Mouse (Mus musculus) ES-Bruce4 (cell line): ENCODE data around the gene Prpf8. TPM values are rescaled to one million over a fixed set of nuclear protein-coding genes. Genes with fewer than 3 reads are reported as not detected.
"Not testable (repeated sequence)": the region's sequence is repeated elsewhere in the genome, so short reads cannot be mapped to it uniquely, and the experiment has no call there.

Experiments
- H3K27ac ChIP-seq: 2 replicates; pipeline ENCODE4 v1.5.1; 2012; ENCODE audit warnings: low read length, inconsistent platforms; ENCODE audit not compliant: insufficient read depth
- H3K27me3 ChIP-seq: 2 replicates; pipeline ENCODE4 v1.6.1; 2012; ENCODE audit warnings: mild to moderate bottlenecking, low read length, inconsistent platforms; ENCODE audit not compliant: control insufficient read depth, poor library complexity, insufficient read depth, severe bottlenecking
- H3K36me3 ChIP-seq: 2 replicates; pipeline ENCODE4 v1.6.1; 2012; ENCODE audit warnings: inconsistent platforms, mild to moderate bottlenecking, low read length, moderate library complexity; ENCODE audit not compliant: control insufficient read depth, poor library complexity, insufficient read depth, severe bottlenecking
- H3K4me1 ChIP-seq: one replicate; pipeline ENCODE4 v1.8.1; 2011; ENCODE audit warnings: low read length; ENCODE audit not compliant: control insufficient read depth, insufficient read depth
- H3K4me3 ChIP-seq: 2 replicates; pipeline ENCODE4 v1.5.1; 2011; ENCODE audit warnings: low read depth, mild to moderate bottlenecking, low read length
- H3K9ac ChIP-seq: 2 replicates; pipeline ENCODE4 v1.6.1; 2012; ENCODE audit warnings: low read depth, mild to moderate bottlenecking, inconsistent platforms; ENCODE audit not compliant: poor library complexity, severe bottlenecking
- H3K9me3 ChIP-seq: replicated peaks from 2 replicates; pipeline ENCODE4 v1.6.1; 2012; ENCODE audit warnings: mild to moderate bottlenecking, low read length, inconsistent platforms; ENCODE audit not compliant: control insufficient read depth, poor library complexity, insufficient read depth, severe bottlenecking
- CTCF ChIP-seq: IDR thresholded peaks from one replicate; pipeline ENCODE4 v1.8.1; 2011; ENCODE audit warnings: low read depth, low read length
- EP300 ChIP-seq: IDR thresholded peaks from 2 replicates; pipeline ENCODE4 v1.6.1; 2011; ENCODE audit warnings: low read depth, low read length; ENCODE audit not compliant: insufficient read depth
- POLR2A ChIP-seq: IDR thresholded peaks from one replicate; pipeline ENCODE4 v1.8.1; 2011; ENCODE audit warnings: low read length; ENCODE audit not compliant: insufficient read depth
- polyA plus RNA-seq: library from polyadenylated mRNA; stranded (reverse); fragments of >200 nt; gene quantifications from 2 replicates; pipeline ENCODE4 v1.2.4, GENCODE M21; 2011; ENCODE audit warnings: low read depth; ENCODE audit not compliant: missing spikeins, insufficient read depth, insufficient read length

Prpf8 gene
- polyA plus RNA-seq, 1 experiment, result 212 TPM

- Histone ChIP-seq H3K4me3 (no peak overlapping the region; the same call in 1 of the 2 replicates), H3K4me1 (peaks cover 9% of the 10 kb centered on the region)
These were observed 65.4 kb downstream of the Prpf8 start for GRCm38 (mm10) chr11:75551961-75552441.

GRCm38 (mm10) chr11:75552906-75553482 lies 66.4 kb downstream of the Prpf8 start:
- no peaks in the 10 kb centered on the region for H3K27me3 ChIP-seq
- peak overlapping the region; percentile 15; the same call in 1 of the 2 replicates for H3K27ac ChIP-seq
- no peak overlapping the region for H3K9ac ChIP-seq
- no peak for TF ChIP-seq POLR2A
- no peak for TF ChIP-seq CTCF
- no peak for TF ChIP-seq EP300
- no peaks in the 10 kb centered on the region for H3K36me3 ChIP-seq
- peaks cover 9% of the 10 kb centered on the region for H3K4me1 ChIP-seq
- no peaks in the 10 kb centered on the region for H3K9me3 ChIP-seq
- no peak overlapping the region for H3K4me3 ChIP-seq

More at GRCm38 (mm10) chr11:75551961-75552441, 65.4 kb downstream of the Prpf8 start:
- H3K36me3 ChIP-seq, result no peaks in the 10 kb centered on the region
- peak overlapping the region; percentile 4 for H3K27ac ChIP-seq
- no peaks in the 10 kb centered on the region for H3K9me3 ChIP-seq
- H3K9ac ChIP-seq, result peak overlapping the region; percentile 4; the same call in 1 of the 2 replicates
- TF ChIP-seq POLR2A (no peak), CTCF (no peak), EP300 (0 out of 2 replicates have a peak, but pooled peaks have one; percentile 60)
- no peaks in the 10 kb centered on the region for H3K27me3 ChIP-seq

- H3K9me3 ChIP-seq, H3K36me3 ChIP-seq, H3K4me3 ChIP-seq, H3K27me3 ChIP-seq, H3K27ac ChIP-seq, H3K9ac ChIP-seq, H3K4me1 ChIP-seq: not testable (repeated sequence)
- peak; percentile 14 for TF ChIP-seq CTCF
These were observed 69.4 kb downstream of the Prpf8 start for GRCm38 (mm10) chr11:75556006-75556405.

- Histone ChIP-seq H3K9me3 (no peaks in the 10 kb centered on the region), H3K4me3 (no peak overlapping the region), H3K27me3 (no peaks in the 10 kb centered on the region), H3K36me3 (no peaks in the 10 kb centered on the region), H3K4me1 (peaks cover 4% of the 10 kb centered on the region), H3K9ac (peak overlapping the region; percentile 14; the same call in 1 of the 2 replicates), H3K27ac (peak overlapping the region; percentile 23; the same call in 1 of the 2 replicates)
- TF ChIP-seq EP300 (no peak), CTCF (no peak), POLR2A (no peak)
These were observed 70.5 kb downstream of the Prpf8 start for GRCm38 (mm10) chr11:75557142-75557541.

GRCm38 (mm10) chr11:75558101-75558500 lies 71.5 kb downstream of the Prpf8 start:
- Histone ChIP-seq H3K4me3 (no peak overlapping the region), H3K27ac (no peak overlapping the region), H3K9me3 (no peaks in the 10 kb centered on the region), H3K36me3 (no peaks in the 10 kb centered on the region), H3K9ac (no peak overlapping the region), H3K4me1 (peaks cover 1% of the 10 kb centered on the region), H3K27me3 (no peaks in the 10 kb centered on the region)
- TF ChIP-seq POLR2A (no peak), CTCF (peak; percentile 46)

Other genes starting within 250 kb of the Prpf8 start
- gene Rpa1, start 138.5 kb upstream of the Prpf8 start, polyA plus RNA-seq, result 127 and 155 TPM in 2 replicates
- 9.1 and 11.2 TPM in 2 replicates for gene Smyd4, start 138.4 kb upstream of the Prpf8 start, polyA plus RNA-seq
- gene Serpinf1, start 64.1 kb upstream of the Prpf8 start, polyA plus RNA-seq, result 4.9 and 6.0 TPM in 2 replicates
- gene Serpinf2, start 47.2 kb upstream of the Prpf8 start, polyA plus RNA-seq, result not detected in 2 replicates
- 4.9 and 8.4 TPM in 2 replicates for gene Wdr81, start 32.1 kb upstream of the Prpf8 start, polyA plus RNA-seq
- 3.6 and 6.8 TPM in 2 replicates for gene Tlcd2, start 25.1 kb upstream of the Prpf8 start, polyA plus RNA-seq
- gene Rilp, start 23.3 kb downstream of the Prpf8 start, polyA plus RNA-seq, result not detected in 2 replicates
- 0.76 and 1.0 TPM in 2 replicates for gene Scarf1, start 26.7 kb downstream of the Prpf8 start, polyA plus RNA-seq
- gene Slc43a2, start 44.9 kb downstream of the Prpf8 start, polyA plus RNA-seq, result 11.3 and 17.5 TPM in 2 replicates
- 70.5 and 71.4 TPM in 2 replicates for gene Pitpna, start 101.3 kb downstream of the Prpf8 start, polyA plus RNA-seq
- 20.5 and 22.6 TPM in 2 replicates for gene Inpp5k, start 144.2 kb downstream of the Prpf8 start, polyA plus RNA-seq
- 78.7 and 82.9 TPM in 2 replicates for gene Myo1c, start 163.7 kb downstream of the Prpf8 start, polyA plus RNA-seq
- gene Crk, start 192.4 kb downstream of the Prpf8 start, polyA plus RNA-seq, result 86.0 and 91.5 TPM in 2 replicates
- gene Ywhae, start 246.1 kb downstream of the Prpf8 start, polyA plus RNA-seq, result 1,329 and 1,367 TPM in 2 replicates